Mouse (Mus musculus) neural tube, embryonic 15.5 days (tissue): ENCODE measurements around the gene Zmiz2. TPM values are rescaled to one million over a fixed set of nuclear protein-coding genes. Genes with fewer than 3 reads are reported as not detected.

Experiments
- ATAC-seq: fragments of 200-750 bp; cut with Nextera tagmentation; 2 replicates; pipeline ENCODE4 v1.8.0; 2017; ENCODE audit warnings: mild to moderate bottlenecking, moderate TSS enrichment, moderate library complexity; ENCODE audit not compliant: low FRiP score
- H3K27ac ChIP-seq: fragments of 300-500 bp; sonication (generic); replicated peaks from 2 replicates; pipeline ENCODE4 v1.5.1; 2015; ENCODE audit warnings: mild to moderate bottlenecking, inconsistent platforms
- H3K27me3 ChIP-seq: fragments of 300-500 bp; sonication (generic); replicated peaks from 2 replicates; pipeline ENCODE4 v1.6.1; 2015; ENCODE audit warnings: inconsistent platforms
- H3K36me3 ChIP-seq: fragments of 300-500 bp; sonication (generic); 2 replicates; pipeline ENCODE4 v1.6.1; 2015; ENCODE audit warnings: inconsistent platforms
- H3K4me1 ChIP-seq: fragments of 300-500 bp; sonication (generic); 2 replicates; pipeline ENCODE4 v1.6.1; 2015; ENCODE audit warnings: inconsistent platforms
- H3K4me2 ChIP-seq: fragments of 300-500 bp; sonication (generic); 2 replicates; pipeline ENCODE4 v1.6.1; 2015; ENCODE audit warnings: inconsistent platforms, mild to moderate bottlenecking, moderate library complexity
- H3K4me3 ChIP-seq: fragments of 300-500 bp; sonication (generic); replicated peaks from 2 replicates; pipeline ENCODE4 v1.5.1; 2015; ENCODE audit warnings: mild to moderate bottlenecking, inconsistent platforms
- H3K9ac ChIP-seq: fragments of 300-500 bp; sonication (generic); replicated peaks from 2 replicates; pipeline ENCODE4 v1.6.1; 2015; ENCODE audit warnings: mild to moderate bottlenecking, inconsistent platforms
- H3K9me3 ChIP-seq: fragments of 300-500 bp; sonication (generic); replicated peaks from 2 replicates; pipeline ENCODE4 v1.6.1; 2016; ENCODE audit warnings: inconsistent platforms
- WGBS: fragments of 180-500 bp; shearing (Covaris S2); methylation state at CpG from one replicate; pipeline ENCODE4 v1.1.7; 2015; ENCODE audit warnings: mixed read lengths; 5-methylcytosine and 5-hydroxymethylcytosine counted together
- polyA plus RNA-seq: library from polyadenylated mRNA; unstranded; fragments of >200 nt; fragmentation: Nextera tagmentation; extraction: Ambion mirVana; gene quantifications from 2 replicates; pipeline ENCODE4 v1.2.1, GENCODE M21; 2015

Gene Zmiz2
- polyA plus RNA-seq, 1 experiment from 2014 or later: 28.3 TPM

DNA sequence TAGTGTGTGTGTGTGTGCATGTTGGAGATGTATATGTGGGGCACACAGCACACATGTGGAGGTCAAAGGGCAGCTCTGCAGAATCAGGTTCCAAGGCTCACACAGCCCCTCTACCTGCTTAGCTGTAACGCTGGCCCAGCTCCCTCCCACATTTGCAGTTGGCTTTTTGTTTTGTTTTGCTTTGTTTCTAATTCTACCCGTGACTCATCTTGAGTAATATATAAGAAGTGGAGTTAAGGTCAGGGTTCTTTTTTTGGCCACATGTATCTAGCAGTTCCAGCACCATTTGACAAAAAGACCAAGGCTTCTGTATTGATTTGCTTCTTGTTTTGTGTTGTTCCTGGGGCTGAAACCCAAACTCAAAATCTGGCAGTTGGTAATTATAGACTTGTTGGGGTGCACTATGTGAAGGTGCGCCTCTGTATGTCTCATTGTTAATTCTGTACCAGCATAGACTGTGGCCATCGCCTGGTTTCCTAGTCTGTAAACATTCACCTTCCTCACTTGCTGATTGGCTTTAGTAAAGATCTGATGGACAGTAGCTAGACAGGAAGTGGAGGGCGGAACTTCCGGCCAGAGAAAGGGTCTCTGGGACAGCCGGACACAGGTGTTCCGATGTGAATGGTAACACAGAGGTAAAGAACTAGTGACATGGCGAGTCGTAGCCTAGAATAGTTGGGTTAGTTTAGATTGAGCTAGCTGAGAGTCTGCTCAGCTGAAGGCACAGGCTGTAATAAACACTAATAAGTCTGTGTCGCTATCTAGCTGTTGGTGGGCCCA, 17.3 kb upstream of the Zmiz2 start:
- WGBS: 90% methylated on average over 11 of the region's 11 CpGs
- ATAC-seq: no peak
- no peak overlapping the region for H3K4me2 ChIP-seq
- H3K9ac ChIP-seq: no peak overlapping the region
- H3K9me3 ChIP-seq: no peaks in the 10 kb centered on the region
- H3K4me1 ChIP-seq: no peaks in the 10 kb centered on the region
- H3K27ac ChIP-seq: no peak overlapping the region
- H3K36me3 ChIP-seq: no peaks in the 10 kb centered on the region
- no peaks in the 10 kb centered on the region for H3K27me3 ChIP-seq
- H3K4me3 ChIP-seq: no peak overlapping the region

DNA sequence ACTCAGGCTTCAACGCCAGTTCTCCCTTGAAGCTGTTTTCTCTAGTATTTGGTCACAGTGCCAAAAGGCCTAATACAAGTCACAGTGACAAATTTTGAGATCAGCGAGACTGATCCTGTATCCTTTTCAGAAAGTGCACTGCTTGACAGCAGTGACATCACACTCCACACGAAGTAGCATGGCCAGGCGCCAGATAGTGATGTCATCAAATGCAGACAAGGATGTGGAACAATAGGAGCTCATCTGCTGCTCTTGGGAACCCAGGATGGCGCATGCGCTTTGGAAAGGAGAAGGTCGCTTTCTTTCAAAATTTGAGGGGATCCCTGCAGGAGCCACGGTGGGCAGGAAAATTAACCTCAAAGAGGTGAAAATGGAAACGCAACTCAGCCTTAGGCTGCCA, 16.1 kb upstream of the Zmiz2 start:
- Histone ChIP-seq H3K27me3 (no peaks in the 10 kb centered on the region), H3K27ac (no peak overlapping the region), H3K4me2 (no peak overlapping the region), H3K36me3 (no peaks in the 10 kb centered on the region), H3K4me3 (no peak overlapping the region), H3K4me1 (no peaks in the 10 kb centered on the region), H3K9ac (no peak overlapping the region), H3K9me3 (no peaks in the 10 kb centered on the region)
- WGBS: 90% methylated on average over 9 of the region's 9 CpGs
- no peak for ATAC-seq

DNA sequence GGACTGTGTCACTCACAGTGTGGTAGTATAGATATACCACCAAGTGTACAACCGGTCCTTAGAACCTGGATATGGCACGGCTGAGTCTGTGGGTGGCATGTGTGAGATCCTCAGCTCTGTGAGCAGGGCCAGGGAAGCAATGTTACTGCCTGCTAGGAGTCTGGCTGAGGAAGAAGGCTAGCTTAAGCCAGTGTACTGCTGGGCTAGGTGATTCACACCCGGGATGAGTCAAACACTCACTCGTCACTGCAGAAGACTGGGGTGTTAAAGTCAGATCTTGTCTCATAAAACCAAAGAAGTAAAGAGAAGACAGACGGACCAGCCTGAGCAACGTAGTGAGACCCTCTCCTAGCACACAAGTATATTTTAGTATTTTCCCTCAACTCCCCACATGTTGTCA, 8.0 kb upstream of the Zmiz2 start:
- ATAC-seq: no peak
- 88% methylated on average over 6 of the region's 6 CpGs for WGBS

DNA sequence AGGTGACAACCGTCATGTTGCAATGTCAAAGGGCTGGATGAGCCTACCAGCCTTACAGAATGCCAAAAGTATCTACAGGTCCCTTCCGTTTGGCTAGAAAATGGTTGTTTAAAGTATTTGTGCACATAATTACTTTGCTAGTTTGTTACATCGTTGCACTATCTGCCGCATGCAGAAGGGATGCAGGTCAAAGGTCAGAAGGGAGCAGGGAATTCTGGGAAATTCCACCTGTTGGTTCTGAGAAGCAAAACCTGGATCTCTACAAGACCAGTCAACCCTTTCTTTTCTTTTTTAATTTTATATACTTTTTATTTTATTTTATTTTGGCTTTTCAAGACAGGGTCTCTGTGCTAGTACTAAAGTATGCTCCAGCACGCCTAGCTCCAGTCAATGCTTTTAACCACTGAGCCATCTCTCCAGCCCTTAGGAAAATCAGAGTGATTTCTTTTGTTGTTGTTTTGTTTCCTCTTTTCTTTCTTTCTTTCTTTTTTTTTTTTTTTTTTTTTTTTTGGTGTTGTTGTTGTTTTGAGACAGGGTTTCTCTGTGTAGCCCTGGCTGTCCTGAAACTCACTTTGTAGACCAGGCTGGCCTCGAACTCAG, 648 bp upstream of the Zmiz2 start:
- no peak for ATAC-seq
- WGBS: 91% methylated on average over 6 of the region's 6 CpGs
- Histone ChIP-seq H3K4me3 (peak overlapping the region; percentile 87), H3K36me3 (peaks cover 12% of the 10 kb centered on the region), H3K27ac (peak overlapping the region; percentile 94), H3K9ac (no peak overlapping the region), H3K4me1 (peaks cover 25% of the 10 kb centered on the region), H3K9me3 (no peaks in the 10 kb centered on the region), H3K27me3 (no peaks in the 10 kb centered on the region), H3K4me2 (peak overlapping the region; percentile 64)

More for the DNA sequence above, 8.0 kb upstream of the Zmiz2 start:
- no peaks in the 10 kb centered on the region for H3K4me1 ChIP-seq
- no peak overlapping the region for H3K4me2 ChIP-seq
- H3K9me3 ChIP-seq: no peaks in the 10 kb centered on the region
- no peak overlapping the region for H3K9ac ChIP-seq
- no peaks in the 10 kb centered on the region for H3K27me3 ChIP-seq
- no peak overlapping the region for H3K4me3 ChIP-seq
- no peak overlapping the region for H3K27ac ChIP-seq
- no peaks in the 10 kb centered on the region for H3K36me3 ChIP-seq

DNA sequence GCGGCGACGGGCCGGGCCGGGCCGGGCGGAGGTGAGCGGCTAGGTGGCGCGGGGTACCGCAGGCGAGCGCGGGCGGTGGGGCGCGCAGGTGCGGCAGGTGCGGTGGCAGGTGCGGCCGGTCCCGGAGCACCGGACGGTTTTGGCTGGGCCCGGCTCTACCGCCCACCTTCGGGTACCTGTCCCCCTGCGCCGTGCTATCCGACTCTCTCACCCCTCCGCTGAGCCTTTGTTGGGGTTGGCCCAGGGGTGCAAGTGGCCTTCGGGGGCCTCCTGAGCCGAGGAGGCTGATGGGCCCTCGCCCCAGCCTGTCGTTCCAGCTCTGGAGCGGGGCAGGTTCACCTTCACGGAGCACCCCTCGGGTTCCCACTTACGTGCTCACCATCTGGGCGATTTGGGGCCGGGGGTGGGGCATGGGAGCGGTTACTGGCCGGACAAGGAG, 628 bp downstream of the Zmiz2 start:
- Histone ChIP-seq H3K27ac (peak overlapping the region; percentile 94), H3K36me3 (peaks cover 15% of the 10 kb centered on the region), H3K4me2 (peak overlapping the region; percentile 64), H3K4me3 (peak overlapping the region; percentile 87), H3K4me1 (peaks cover 32% of the 10 kb centered on the region), H3K9me3 (no peaks in the 10 kb centered on the region), H3K9ac (peak overlapping the region; percentile 97), H3K27me3 (no peaks in the 10 kb centered on the region)
- peak; percentile 36 for ATAC-seq
- WGBS: 0% methylated on average over 28 of the region's 43 CpGs

DNA sequence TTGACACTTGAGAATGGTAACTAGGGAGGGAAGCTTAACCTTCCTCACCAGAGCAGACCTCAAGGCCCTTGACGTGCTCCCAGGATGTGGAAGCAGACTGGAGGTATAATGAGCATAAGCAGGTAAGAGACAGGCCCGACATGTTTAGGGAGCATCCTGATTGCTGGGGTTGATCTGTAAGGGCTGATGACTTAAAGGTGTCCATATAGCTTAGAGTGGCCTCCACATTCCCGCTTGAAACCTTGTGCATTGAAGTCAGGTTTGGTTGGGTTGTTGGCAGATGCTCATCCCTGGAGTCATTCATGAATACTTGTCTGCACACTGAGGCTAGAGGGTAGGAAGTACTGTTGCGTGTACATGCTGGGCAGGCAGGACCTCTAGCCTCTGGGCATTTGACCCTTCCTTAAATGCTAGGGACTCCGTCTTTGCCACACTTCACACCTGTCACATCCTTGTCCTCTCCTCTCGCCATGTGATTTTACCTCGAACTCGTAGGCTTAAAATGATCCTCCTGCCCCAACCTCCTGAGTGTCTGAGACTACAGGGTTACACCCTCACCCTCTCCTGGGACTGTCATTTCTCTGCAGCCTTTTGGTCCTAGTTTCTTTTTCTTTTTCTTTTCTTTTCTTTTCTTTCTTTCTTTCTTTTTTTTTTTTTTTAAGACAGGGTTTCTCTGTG, 1.6 kb downstream of the Zmiz2 start:
- 85% methylated on average over 8 of the region's 8 CpGs for WGBS
- Histone ChIP-seq H3K36me3 (peaks cover 23% of the 10 kb centered on the region), H3K4me1 (peaks cover 32% of the 10 kb centered on the region), H3K4me3 (peak overlapping the region; percentile 87), H3K4me2 (peak overlapping the region; percentile 64), H3K9me3 (no peaks in the 10 kb centered on the region), H3K27me3 (no peaks in the 10 kb centered on the region), H3K9ac (peak overlapping the region; percentile 97), H3K27ac (no peak overlapping the region)
- no peak for ATAC-seq

DNA sequence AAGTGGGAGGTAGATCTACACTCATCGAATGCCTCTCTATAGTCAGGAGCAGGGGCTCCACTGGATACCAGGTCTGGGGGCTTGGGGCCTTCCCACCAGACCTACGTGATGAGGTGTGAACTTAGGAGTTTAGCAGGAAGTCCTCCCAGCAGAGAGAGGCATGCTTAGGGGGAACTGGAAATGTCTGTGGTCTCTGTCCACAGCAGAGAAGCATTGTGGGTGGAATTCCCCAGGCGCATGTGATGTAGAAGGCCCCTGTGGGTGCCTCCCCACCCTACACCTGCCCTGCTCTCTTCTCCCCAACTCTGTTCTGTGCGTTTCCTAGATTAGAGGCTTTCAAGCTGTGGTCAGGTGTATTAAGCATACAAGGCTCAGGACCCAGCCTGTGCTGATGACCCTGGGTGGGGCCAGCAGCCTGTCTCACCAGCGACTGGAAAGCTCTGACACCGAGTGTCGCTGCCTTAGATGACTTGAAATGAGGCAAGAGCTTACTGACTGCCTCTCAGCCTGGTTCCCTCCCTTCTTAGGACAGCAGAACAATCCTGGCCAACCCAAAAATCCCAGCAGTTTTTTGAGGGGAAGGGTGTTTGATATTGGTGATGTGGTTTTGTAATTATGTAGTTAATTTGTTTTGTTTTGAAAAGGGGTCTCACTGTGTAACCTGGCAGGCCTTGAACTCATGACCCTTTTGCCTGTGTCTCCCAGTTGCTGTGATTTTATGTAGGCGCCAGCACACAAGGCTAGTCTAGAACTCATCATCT, 2.8 kb downstream of the Zmiz2 start:
- ATAC-seq: no peak
- peak overlapping the region; percentile 64; the same call in 1 of the 2 replicates for H3K4me2 ChIP-seq

DNA sequence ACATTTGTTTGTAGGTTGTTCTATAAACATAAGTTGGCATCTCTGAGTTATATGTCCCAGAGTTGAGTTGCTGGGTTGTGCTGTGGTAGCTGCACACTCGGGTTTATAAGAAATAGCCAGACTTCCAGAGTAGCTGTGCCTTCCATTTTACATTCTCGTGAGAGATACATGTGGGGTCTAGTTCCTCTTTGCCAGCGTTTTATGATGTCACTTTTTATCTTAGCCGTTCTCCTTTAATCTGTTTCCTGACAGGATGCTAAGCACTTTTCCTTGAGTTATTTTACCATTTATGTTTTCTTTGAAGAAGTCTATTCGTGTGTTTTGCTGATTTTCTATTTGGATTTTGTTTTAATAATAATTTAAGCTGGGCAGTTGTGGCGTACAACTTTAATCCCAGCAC, 4.0 kb downstream of the Zmiz2 start:
- H3K36me3 ChIP-seq: peaks cover 45% of the 10 kb centered on the region
- H3K4me3 ChIP-seq: no peak overlapping the region
- H3K4me1 ChIP-seq: peaks cover 32% of the 10 kb centered on the region
- 90% methylated on average over 6 of the region's 6 CpGs for WGBS
- no peak overlapping the region for H3K27ac ChIP-seq
- no peak for ATAC-seq
- H3K27me3 ChIP-seq: no peaks in the 10 kb centered on the region
- no peak overlapping the region for H3K9ac ChIP-seq
- H3K4me2 ChIP-seq: no peak overlapping the region
- H3K9me3 ChIP-seq: no peaks in the 10 kb centered on the region

More for the DNA sequence above, 2.8 kb downstream of the Zmiz2 start:
- Histone ChIP-seq H3K27me3 (no peaks in the 10 kb centered on the region), H3K36me3 (peaks cover 33% of the 10 kb centered on the region), H3K27ac (no peak overlapping the region), H3K9me3 (no peaks in the 10 kb centered on the region), H3K4me1 (peaks cover 32% of the 10 kb centered on the region), H3K4me3 (no peak overlapping the region), H3K9ac (no peak overlapping the region)
- 92% methylated on average over 8 of the region's 8 CpGs for WGBS

DNA sequence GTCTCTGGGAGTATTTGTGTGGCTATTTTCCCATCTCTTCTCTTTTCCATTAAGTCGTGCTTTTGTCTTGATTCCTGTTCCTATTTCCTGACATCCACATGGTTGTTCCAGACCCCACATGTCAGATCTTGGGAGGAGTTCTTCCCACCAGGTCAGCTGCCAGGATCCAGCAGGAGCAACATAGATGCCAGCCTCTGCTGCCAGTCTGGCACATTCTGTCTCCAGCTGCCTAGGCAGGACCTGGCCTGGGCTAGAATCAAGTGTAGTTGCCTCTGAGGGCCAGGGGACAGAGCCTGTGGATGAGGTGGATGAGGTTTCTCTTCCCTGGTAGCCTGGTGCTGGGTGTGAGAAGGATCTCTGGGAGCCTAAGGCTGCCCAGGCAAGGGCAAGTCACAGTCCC, 5.0 kb downstream of the Zmiz2 start:
- Histone ChIP-seq H3K4me1 (peaks cover 32% of the 10 kb centered on the region), H3K4me2 (no peak overlapping the region), H3K9ac (no peak overlapping the region), H3K36me3 (peaks cover 55% of the 10 kb centered on the region), H3K27me3 (no peaks in the 10 kb centered on the region), H3K4me3 (no peak overlapping the region), H3K9me3 (no peaks in the 10 kb centered on the region), H3K27ac (no peak overlapping the region)
- ATAC-seq: no peak
- 82% methylated on average over 1 of the region's 1 CpGs for WGBS

DNA sequence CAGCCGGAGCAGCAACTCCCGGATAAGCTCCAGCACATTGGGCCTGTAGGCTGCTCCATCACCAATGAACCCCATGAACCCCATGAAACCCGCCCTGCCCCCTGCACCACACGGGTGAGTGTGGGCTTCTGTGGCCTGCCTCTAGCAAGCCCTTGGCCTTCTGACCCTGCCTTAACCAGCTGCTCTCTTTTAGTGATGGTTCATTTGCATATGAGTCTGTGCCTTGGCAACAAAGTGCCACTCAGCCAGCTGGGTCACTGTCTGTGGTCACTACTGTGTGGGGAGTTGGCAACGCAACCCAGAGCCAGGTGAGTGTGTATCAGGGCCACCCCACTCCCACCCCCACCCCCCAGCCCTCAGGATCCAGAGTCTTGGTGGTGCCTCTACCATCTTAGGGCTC, 6.7 kb downstream of the Zmiz2 start:
- 70% methylated on average over 5 of the region's 5 CpGs for WGBS
- Histone ChIP-seq H3K27ac (no peak overlapping the region), H3K36me3 (peaks cover 71% of the 10 kb centered on the region), H3K4me3 (no peak overlapping the region), H3K9me3 (no peaks in the 10 kb centered on the region), H3K4me1 (peaks cover 24% of the 10 kb centered on the region), H3K4me2 (no peak overlapping the region), H3K9ac (no peak overlapping the region), H3K27me3 (no peaks in the 10 kb centered on the region)
- no peak for ATAC-seq

DNA sequence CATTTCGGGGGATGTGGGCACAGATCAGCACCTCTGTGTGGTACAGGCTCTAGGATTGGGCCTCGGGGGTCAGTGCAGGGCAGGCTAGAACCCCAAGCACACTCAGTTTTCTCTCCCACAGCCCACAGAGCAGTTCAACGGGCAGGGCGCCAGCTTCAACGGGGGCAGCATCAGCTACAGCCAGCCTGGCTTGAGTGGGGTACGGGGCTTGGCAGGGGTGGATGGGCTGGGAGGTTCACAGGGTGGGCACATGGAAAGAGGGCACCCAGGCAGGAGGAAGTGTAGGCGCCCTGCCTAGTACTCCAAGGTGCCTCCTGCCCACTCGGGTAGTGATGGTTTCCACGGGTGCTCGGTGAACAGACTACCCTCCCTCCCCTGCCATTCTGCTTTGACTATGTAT, 9.3 kb downstream of the Zmiz2 start:
- 96% methylated on average over 10 of the region's 10 CpGs for WGBS
- no peak overlapping the region for H3K4me2 ChIP-seq
- no peak overlapping the region for H3K9ac ChIP-seq
- peaks cover 85% of the 10 kb centered on the region for H3K36me3 ChIP-seq
- H3K9me3 ChIP-seq: no peaks in the 10 kb centered on the region
- no peak overlapping the region for H3K27ac ChIP-seq
- no peaks in the 10 kb centered on the region for H3K27me3 ChIP-seq
- no peak overlapping the region for H3K4me3 ChIP-seq
- peaks cover 7% of the 10 kb centered on the region for H3K4me1 ChIP-seq
- ATAC-seq: no peak
